Mouse (Mus musculus): ENCODE data around the gene Doxl2. TPM values are rescaled to one million over a fixed set of nuclear protein-coding genes. Genes with fewer than 3 reads are reported as not detected.
"Not testable (repeated sequence)": the region's sequence is repeated elsewhere in the genome, so short reads cannot be mapped to it uniquely, and the experiment has no call there.

Gene Doxl2
- polyA plus RNA-seq, 1 experiment from 2014 or later = not detected

DNA sequence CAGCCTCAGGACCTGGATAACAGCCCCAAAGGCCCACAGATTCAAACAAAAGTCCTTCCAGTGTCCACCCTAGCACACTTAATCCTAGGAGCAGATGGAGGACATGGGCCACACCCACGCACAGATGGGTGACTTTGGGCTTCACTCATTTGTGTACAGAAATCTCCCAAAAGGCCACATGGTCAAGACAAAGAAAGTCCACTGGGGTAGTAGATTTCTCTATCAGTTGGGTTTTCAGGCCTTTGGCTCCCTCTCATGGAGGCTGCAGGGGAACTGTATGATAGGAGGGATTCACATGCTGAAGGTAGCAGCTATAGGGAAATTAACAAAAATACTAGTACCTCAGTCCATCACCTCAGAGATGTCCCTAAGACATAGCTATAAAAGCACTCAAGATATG, 16.7 kb upstream of the Doxl2 start:
- H3K27me3 ChIP-seq (ENCODE audit: control insufficient read depth, insufficient read depth, low read length) = peaks cover 2% of the 10 kb centered on the region; the same call in 1 of the 2 replicates
- H3K9ac ChIP-seq (ENCODE audit: low read length) = no peak overlapping the region
- no peaks in the 10 kb centered on the region for H3K4me1 ChIP-seq (ENCODE audit: control insufficient read depth, insufficient read depth, low read length)
- H3K4me2 ChIP-seq (ENCODE audit: low read depth, low read length) = no peak overlapping the region
- H3K27ac ChIP-seq (ENCODE audit: low read length) = no peak overlapping the region
- ATAC-seq (replicated peaks; ENCODE audit: extremely low read depth, insufficient read depth, low FRiP score) = no peak
- 73% methylated on average over 1 of the region's 1 CpGs for WGBS
- H3K4me3 ChIP-seq (ENCODE audit: low read length) = no peak overlapping the region
- no peaks in the 10 kb centered on the region for H3K9me3 ChIP-seq (replicated peaks; ENCODE audit: control insufficient read depth, low read length)
- H3K36me3 ChIP-seq (ENCODE audit: control insufficient read depth, insufficient read depth) = no peaks in the 10 kb centered on the region

DNA sequence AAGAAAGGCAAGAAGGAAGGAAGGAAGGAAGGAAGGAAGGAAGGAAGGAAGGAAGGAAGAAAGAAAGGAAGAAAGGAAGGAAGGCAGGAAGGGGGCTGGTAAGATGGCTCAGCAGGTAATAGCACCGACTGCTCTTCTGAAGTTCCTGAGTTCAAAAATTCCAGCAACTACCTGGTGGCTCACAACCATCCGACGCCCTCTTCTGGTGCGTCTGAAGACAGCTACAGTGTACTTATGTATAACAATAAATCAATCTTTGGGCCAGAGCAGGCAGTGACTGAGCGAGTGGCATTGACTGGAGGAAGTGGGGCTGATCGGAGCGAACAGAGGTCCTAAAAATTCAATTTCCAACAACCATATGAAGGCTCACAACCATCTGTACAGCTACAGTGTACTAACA, 15.6 kb upstream of the Doxl2 start:
- H3K9ac ChIP-seq (ENCODE audit: low read length); H3K27ac ChIP-seq (ENCODE audit: low read length); H3K36me3 ChIP-seq (ENCODE audit: control insufficient read depth, insufficient read depth); H3K9me3 ChIP-seq (replicated peaks; ENCODE audit: control insufficient read depth, low read length); ATAC-seq (replicated peaks; ENCODE audit: extremely low read depth, insufficient read depth, low FRiP score); H3K4me1 ChIP-seq (ENCODE audit: control insufficient read depth, insufficient read depth, low read length); H3K4me2 ChIP-seq (ENCODE audit: low read depth, low read length); H3K4me3 ChIP-seq (ENCODE audit: low read length); H3K27me3 ChIP-seq (ENCODE audit: control insufficient read depth, insufficient read depth, low read length): not testable (repeated sequence)
- WGBS = 32% methylated on average over 7 of the region's 7 CpGs

DNA sequence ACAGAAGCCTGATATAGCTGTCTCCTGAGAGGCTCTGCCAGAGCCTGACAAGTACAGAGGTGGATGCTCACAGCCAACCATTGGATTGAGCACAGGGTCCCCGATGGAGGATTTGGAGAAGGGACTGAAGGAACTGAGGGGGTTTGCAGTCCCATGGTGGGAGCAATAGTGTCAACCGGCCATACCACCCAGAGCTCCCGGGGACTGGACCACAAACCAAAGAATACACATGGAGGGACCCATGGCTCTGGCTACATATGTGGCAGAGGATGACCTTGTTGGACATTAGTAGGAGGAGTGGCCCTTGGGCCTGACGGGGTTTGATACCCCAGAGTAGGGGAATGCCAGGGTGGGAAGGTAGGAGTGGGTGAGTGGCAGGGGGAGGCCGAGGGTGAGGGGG, 8.1 kb upstream of the Doxl2 start:
- H3K4me1 ChIP-seq (ENCODE audit: control insufficient read depth, insufficient read depth, low read length); H3K9me3 ChIP-seq (replicated peaks; ENCODE audit: control insufficient read depth, low read length); H3K27me3 ChIP-seq (ENCODE audit: control insufficient read depth, insufficient read depth, low read length); H3K36me3 ChIP-seq (ENCODE audit: control insufficient read depth, insufficient read depth); H3K27ac ChIP-seq (ENCODE audit: low read length); H3K9ac ChIP-seq (ENCODE audit: low read length); H3K4me3 ChIP-seq (ENCODE audit: low read length); ATAC-seq (replicated peaks; ENCODE audit: extremely low read depth, insufficient read depth, low FRiP score); H3K4me2 ChIP-seq (ENCODE audit: low read depth, low read length): not testable (repeated sequence)
- WGBS = 79% methylated on average over 5 of the region's 5 CpGs

DNA sequence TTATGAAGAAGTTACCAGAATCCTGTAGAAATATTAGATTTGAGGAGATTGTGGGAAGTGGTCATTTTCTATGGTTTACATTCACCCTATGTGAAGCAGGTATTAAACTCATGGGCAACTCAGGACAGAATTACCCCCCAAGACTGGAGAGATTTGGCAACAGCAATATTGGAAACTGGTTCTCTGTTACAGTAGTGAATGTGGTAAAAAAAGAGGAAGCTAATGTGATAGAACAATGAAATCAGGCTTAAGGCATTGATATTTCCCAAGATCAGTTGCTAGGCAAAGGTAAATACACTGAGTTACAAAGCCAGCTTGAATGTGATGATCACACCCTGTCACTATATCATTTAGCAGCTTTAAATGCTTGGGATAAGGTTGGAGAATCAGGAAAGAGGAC, 6.9 kb upstream of the Doxl2 start:
- Histone ChIP-seq H3K4me1 (ENCODE audit: control insufficient read depth, insufficient read depth, low read length) (no peaks in the 10 kb centered on the region), H3K9me3 (replicated peaks; ENCODE audit: control insufficient read depth, low read length) (no peaks in the 10 kb centered on the region), H3K9ac (ENCODE audit: low read length) (no peak overlapping the region), H3K27me3 (ENCODE audit: control insufficient read depth, insufficient read depth, low read length) (no peaks in the 10 kb centered on the region; the same call in 1 of the 2 replicates), H3K27ac (ENCODE audit: low read length) (no peak overlapping the region), H3K4me2 (ENCODE audit: low read depth, low read length) (no peak overlapping the region), H3K36me3 (ENCODE audit: control insufficient read depth, insufficient read depth) (no peaks in the 10 kb centered on the region), H3K4me3 (ENCODE audit: low read length) (no peak overlapping the region)
- no peak for ATAC-seq (replicated peaks; ENCODE audit: extremely low read depth, insufficient read depth, low FRiP score)

DNA sequence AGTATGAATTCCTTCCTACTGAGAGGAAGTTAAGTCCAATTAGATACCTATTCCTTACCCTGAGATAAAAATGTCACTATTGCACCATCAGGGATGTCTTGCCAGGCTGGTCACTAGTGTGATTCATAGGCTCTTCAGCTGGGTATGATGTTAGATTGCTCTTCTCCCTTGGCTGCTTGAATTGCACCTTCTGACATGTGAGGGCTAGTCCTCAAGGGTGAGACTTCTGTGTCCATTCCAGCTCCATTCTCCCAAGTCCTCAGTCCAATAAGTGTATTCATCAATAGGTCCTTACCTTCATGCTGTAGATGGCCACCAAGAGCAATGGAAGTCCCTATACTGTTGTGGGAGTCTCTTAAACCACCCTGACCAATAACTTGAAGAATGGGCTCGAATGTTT, 4.9 kb downstream of the Doxl2 start:
- Histone ChIP-seq H3K27me3 (ENCODE audit: control insufficient read depth, insufficient read depth, low read length) (no peaks in the 10 kb centered on the region), H3K9me3 (replicated peaks; ENCODE audit: control insufficient read depth, low read length) (no peaks in the 10 kb centered on the region)

DNA sequence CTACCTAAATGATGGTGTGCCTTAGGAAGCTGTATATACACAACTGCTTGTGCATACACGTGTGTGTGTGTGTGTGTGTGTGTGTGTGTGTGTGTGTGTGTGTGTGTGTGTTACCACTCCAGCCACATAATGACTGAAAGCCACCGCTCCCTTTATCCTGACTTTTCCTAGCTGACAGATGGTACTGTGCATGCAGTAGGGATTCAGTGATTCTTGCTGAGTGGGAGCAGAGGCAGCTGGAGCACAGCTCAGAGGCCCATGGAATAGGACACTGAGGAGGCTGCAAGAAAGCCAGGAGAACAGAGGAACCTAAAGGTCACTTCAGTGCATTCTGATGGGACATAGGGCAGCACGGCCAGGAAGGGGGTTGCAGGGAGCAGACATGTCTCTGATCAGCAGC, 7.5 kb downstream of the Doxl2 start:
- 63% methylated on average over 3 of the region's 3 CpGs for WGBS
- no peak overlapping the region for H3K9ac ChIP-seq (ENCODE audit: low read length)
- no peak overlapping the region for H3K4me2 ChIP-seq (ENCODE audit: low read depth, low read length)
- no peak overlapping the region for H3K4me3 ChIP-seq (ENCODE audit: low read length)
- H3K9me3 ChIP-seq (replicated peaks; ENCODE audit: control insufficient read depth, low read length) = no peaks in the 10 kb centered on the region
- no peak for ATAC-seq (replicated peaks; ENCODE audit: extremely low read depth, insufficient read depth, low FRiP score)
- no peaks in the 10 kb centered on the region for H3K4me1 ChIP-seq (ENCODE audit: control insufficient read depth, insufficient read depth, low read length)
- no peak overlapping the region for H3K27ac ChIP-seq (ENCODE audit: low read length)
- H3K36me3 ChIP-seq (ENCODE audit: control insufficient read depth, insufficient read depth) = no peaks in the 10 kb centered on the region
- no peaks in the 10 kb centered on the region for H3K27me3 ChIP-seq (ENCODE audit: control insufficient read depth, insufficient read depth, low read length)

More for the DNA sequence above, 4.9 kb downstream of the Doxl2 start:
- no peak for ATAC-seq (replicated peaks; ENCODE audit: extremely low read depth, insufficient read depth, low FRiP score)
- WGBS = 48% methylated on average over 1 of the region's 1 CpGs
- no peaks in the 10 kb centered on the region for H3K36me3 ChIP-seq (ENCODE audit: control insufficient read depth, insufficient read depth)
- no peak overlapping the region for H3K4me2 ChIP-seq (ENCODE audit: low read depth, low read length)
- H3K27ac ChIP-seq (ENCODE audit: low read length) = no peak overlapping the region
- H3K9ac ChIP-seq (ENCODE audit: low read length) = no peak overlapping the region
- no peak overlapping the region for H3K4me3 ChIP-seq (ENCODE audit: low read length)
- H3K4me1 ChIP-seq (ENCODE audit: control insufficient read depth, insufficient read depth, low read length) = no peaks in the 10 kb centered on the region

DNA sequence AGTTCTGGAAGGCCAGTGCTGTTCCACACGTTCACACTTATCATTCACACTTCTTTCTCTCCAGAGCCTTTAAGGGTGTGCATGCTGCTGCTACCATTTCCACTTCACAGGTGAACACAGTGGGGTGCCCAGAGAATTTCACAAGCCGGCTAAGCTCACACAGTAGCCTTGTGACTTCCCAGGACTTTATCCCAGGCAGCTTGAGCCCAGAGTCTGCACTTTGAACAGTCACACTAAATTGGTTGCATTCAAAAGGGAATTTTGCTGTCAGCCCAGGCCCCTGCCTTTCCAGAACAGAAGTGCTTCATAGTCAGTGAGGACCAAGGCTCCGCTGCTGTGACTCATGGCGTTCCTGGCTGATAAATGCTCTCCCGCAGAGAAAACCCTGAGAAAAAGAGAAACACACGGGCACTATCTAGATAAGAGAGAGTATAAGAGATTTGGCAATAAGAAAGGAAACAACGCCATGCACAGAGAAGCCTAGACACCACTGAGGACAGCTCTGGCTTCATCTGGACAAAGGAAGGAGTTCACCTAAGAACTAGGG, 11.8 kb downstream of the Doxl2 start, which contains the start of gene Svs1:
Gene Svs1, plus strand, starts transcription at position 418 of the 547 bp plus-strand sequence.
- H3K27ac ChIP-seq (ENCODE audit: low read length) = no peak within 1 kb of the TSS
- no peaks in the 10 kb centered on the region for H3K4me1 ChIP-seq (ENCODE audit: control insufficient read depth, insufficient read depth, low read length)
- ATAC-seq (replicated peaks; ENCODE audit: extremely low read depth, insufficient read depth, low FRiP score) = no peak
- H3K36me3 ChIP-seq (ENCODE audit: control insufficient read depth, insufficient read depth) = no peaks in the 10 kb centered on the region
- H3K9ac ChIP-seq (ENCODE audit: low read length) = no peak within 1 kb of the TSS
- 31% methylated on average over 7 of the region's 7 CpGs for WGBS
- no peaks in the 10 kb centered on the region for H3K27me3 ChIP-seq (ENCODE audit: control insufficient read depth, insufficient read depth, low read length)
- H3K9me3 ChIP-seq (replicated peaks; ENCODE audit: control insufficient read depth, low read length) = no peaks in the 10 kb centered on the region
- H3K4me2 ChIP-seq (ENCODE audit: low read depth, low read length) = no peak within 1 kb of the TSS
- H3K4me3 ChIP-seq (ENCODE audit: low read length) = no peak within 1 kb of the TSS

DNA sequence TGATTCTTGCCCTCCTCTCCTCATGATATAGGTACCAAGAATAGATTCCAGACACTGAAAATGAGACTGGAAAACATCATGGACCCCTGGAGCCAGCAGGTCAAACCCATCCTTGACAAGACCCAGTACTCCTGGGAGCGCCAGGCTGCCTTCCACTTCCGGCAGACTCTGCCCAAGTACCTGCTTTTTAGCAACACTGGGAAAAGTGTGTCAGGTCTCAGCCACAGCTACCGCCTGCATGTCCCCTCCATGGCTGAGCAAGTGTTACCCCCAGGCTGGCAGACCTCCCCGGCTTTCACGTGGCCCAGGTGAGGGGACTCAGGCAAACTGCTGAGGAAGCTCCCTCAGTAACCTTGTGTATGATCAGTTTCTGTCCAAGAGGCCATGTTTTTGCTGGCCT, 15.2 kb downstream of the Doxl2 start:
- ATAC-seq (replicated peaks; ENCODE audit: extremely low read depth, insufficient read depth, low FRiP score) = no peak
- Histone ChIP-seq H3K27ac (ENCODE audit: low read length) (no peak overlapping the region), H3K4me2 (ENCODE audit: low read depth, low read length) (no peak overlapping the region), H3K4me1 (ENCODE audit: control insufficient read depth, insufficient read depth, low read length) (no peaks in the 10 kb centered on the region), H3K27me3 (ENCODE audit: control insufficient read depth, insufficient read depth, low read length) (no peaks in the 10 kb centered on the region), H3K36me3 (ENCODE audit: control insufficient read depth, insufficient read depth) (no peaks in the 10 kb centered on the region), H3K4me3 (ENCODE audit: low read length) (no peak overlapping the region), H3K9ac (ENCODE audit: low read length) (no peak overlapping the region), H3K9me3 (replicated peaks; ENCODE audit: control insufficient read depth, low read length) (no peaks in the 10 kb centered on the region)
- 85% methylated on average over 5 of the region's 5 CpGs for WGBS

DNA sequence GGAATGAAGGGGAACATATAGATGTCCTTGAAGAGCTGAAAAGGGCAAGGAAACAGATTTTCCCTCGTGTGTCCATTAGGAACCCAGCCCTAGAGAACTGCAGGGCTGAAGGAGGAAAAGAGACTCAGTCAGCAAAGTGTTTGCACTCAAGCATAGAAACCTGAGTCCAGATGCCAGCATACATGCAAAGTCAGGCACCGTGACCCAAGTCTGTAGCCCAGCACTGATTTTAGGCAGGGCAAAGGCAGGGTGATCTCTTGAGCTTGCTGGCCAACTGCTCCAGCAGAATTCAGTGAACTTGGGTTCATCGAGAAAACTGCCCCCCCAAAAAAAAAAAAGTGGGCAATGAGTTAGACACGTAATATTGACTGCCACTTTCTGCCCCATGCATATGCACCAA, 17.2 kb downstream of the Doxl2 start:
- Histone ChIP-seq H3K27ac (ENCODE audit: low read length) (no peak overlapping the region), H3K9me3 (replicated peaks; ENCODE audit: control insufficient read depth, low read length) (no peaks in the 10 kb centered on the region), H3K4me1 (ENCODE audit: control insufficient read depth, insufficient read depth, low read length) (no peaks in the 10 kb centered on the region), H3K4me3 (ENCODE audit: low read length) (no peak overlapping the region), H3K4me2 (ENCODE audit: low read depth, low read length) (no peak overlapping the region), H3K27me3 (ENCODE audit: control insufficient read depth, insufficient read depth, low read length) (no peaks in the 10 kb centered on the region), H3K9ac (ENCODE audit: low read length) (no peak overlapping the region), H3K36me3 (ENCODE audit: control insufficient read depth, insufficient read depth) (no peaks in the 10 kb centered on the region)
- WGBS = 71% methylated on average over 4 of the region's 4 CpGs
- ATAC-seq (replicated peaks; ENCODE audit: extremely low read depth, insufficient read depth, low FRiP score) = no peak
